Mouse (Mus musculus) adrenal gland, postnatal 4 days (tissue): Measurements from ENCODE around the gene Uhmk1. TPM values are rescaled to one million over a fixed set of nuclear protein-coding genes. Genes with fewer than 3 reads are reported as not detected.

Source experiments
- total RNA-seq, 2 experiments: library from RNA; stranded (reverse); gene quantifications; 2 replicates each; pipeline ENCODE4 v1.2.3; 2021

Uhmk1 gene
- total RNA-seq, 2 experiments from 2014 or later = 43.0 to 45.1 TPM

Other genes starting within 250 kb of the Uhmk1 start
- gene Hsd17b7, start 246.2 kb downstream of the Uhmk1 start, total RNA-seq = 10 to 100 TPM; 10.5 to 12.5 TPM
- gene Ddr2, start 104.6 kb downstream of the Uhmk1 start, total RNA-seq = 10 to 100 TPM; 25.5 to 26.4 TPM
- 10 to 100 TPM; 33.0 to 33.7 TPM for gene Uap1, start 40.4 kb downstream of the Uhmk1 start, total RNA-seq
- gene Sh2d1b2, start 17.4 kb upstream of the Uhmk1 start, total RNA-seq = not detected
- under 1 TPM; 0.14 to 0.45 TPM for gene Sh2d1b1, start 61.9 kb upstream of the Uhmk1 start, total RNA-seq
- 10 to 100 TPM; 13.2 to 15.8 TPM for gene Gm7694, start 90.9 kb upstream of the Uhmk1 start, total RNA-seq
- not detected for gene Spata46, start 93.4 kb upstream of the Uhmk1 start, total RNA-seq